Mouse (Mus musculus) midbrain, embryonic 16.5 days (tissue): ENCODE data around the gene Adk. TPM values are rescaled to one million over a fixed set of nuclear protein-coding genes. Genes with fewer than 3 reads are reported as not detected.

Experiments used
- ATAC-seq: fragments of 200-750 bp; cut with Nextera tagmentation; 2 replicates; pipeline ENCODE4 v1.8.0; 2017; ENCODE audit warnings: moderate TSS enrichment
- H3K27ac ChIP-seq: fragments of 300-500 bp; sonication (generic); 2 replicates; pipeline ENCODE4 v1.5.1; 2014; ENCODE audit warnings: mild to moderate bottlenecking, low read length, mixed read lengths
- H3K27me3 ChIP-seq: fragments of 300-500 bp; sonication (generic); 2 replicates; pipeline ENCODE4 v1.6.1; 2014; ENCODE audit warnings: low read depth, low read length, mixed read lengths; ENCODE audit not compliant: control insufficient read depth, insufficient read depth
- H3K36me3 ChIP-seq: fragments of 300-500 bp; sonication (generic); 2 replicates; pipeline ENCODE4 v1.6.1; 2014; ENCODE audit warnings: mild to moderate bottlenecking, low read length, moderate library complexity, mixed read lengths; ENCODE audit not compliant: control insufficient read depth, insufficient read depth
- H3K4me1 ChIP-seq: fragments of 300-500 bp; sonication (generic); 2 replicates; pipeline ENCODE4 v1.6.1; 2014; ENCODE audit warnings: mild to moderate bottlenecking, low read length, mixed read lengths; ENCODE audit not compliant: control insufficient read depth, insufficient read depth
- H3K4me2 ChIP-seq: fragments of 300-500 bp; sonication (generic); 2 replicates; pipeline ENCODE4 v1.6.1; 2014; ENCODE audit warnings: mild to moderate bottlenecking, low read length, mixed read lengths
- H3K4me3 ChIP-seq: fragments of 300-500 bp; sonication (generic); 2 replicates; pipeline ENCODE4 v1.5.1; 2014; ENCODE audit warnings: low read depth, mild to moderate bottlenecking, low read length, moderate library complexity, mixed read lengths
- H3K9ac ChIP-seq: fragments of 300-500 bp; sonication (generic); 2 replicates; pipeline ENCODE4 v1.6.1; 2014; ENCODE audit warnings: low read depth, low read length, mixed read lengths
- H3K9me3 ChIP-seq: fragments of 300-500 bp; sonication (generic); replicated peaks from 2 replicates; pipeline ENCODE4 v1.6.1; 2014; ENCODE audit warnings: mild to moderate bottlenecking, low read length, mixed read lengths; ENCODE audit not compliant: control insufficient read depth, poor library complexity, severe bottlenecking
- WGBS: fragments of 180-500 bp; shearing (Covaris S2); extraction: QIAGEN DNeasy Blood & Tissue Kit; methylation state at CpG from one replicate; pipeline ENCODE4 v1.1.7; 2014; 5-methylcytosine and 5-hydroxymethylcytosine counted together
- polyA plus RNA-seq: library from polyadenylated mRNA; unstranded; fragments of >200 nt; fragmentation: Nextera tagmentation; extraction: Ambion mirVana; gene quantifications from 2 replicates; pipeline ENCODE4 v1.2.1, GENCODE M21; 2015

Adk gene
- 40.4 and 41.1 TPM in 2 replicates for polyA plus RNA-seq

DNA sequence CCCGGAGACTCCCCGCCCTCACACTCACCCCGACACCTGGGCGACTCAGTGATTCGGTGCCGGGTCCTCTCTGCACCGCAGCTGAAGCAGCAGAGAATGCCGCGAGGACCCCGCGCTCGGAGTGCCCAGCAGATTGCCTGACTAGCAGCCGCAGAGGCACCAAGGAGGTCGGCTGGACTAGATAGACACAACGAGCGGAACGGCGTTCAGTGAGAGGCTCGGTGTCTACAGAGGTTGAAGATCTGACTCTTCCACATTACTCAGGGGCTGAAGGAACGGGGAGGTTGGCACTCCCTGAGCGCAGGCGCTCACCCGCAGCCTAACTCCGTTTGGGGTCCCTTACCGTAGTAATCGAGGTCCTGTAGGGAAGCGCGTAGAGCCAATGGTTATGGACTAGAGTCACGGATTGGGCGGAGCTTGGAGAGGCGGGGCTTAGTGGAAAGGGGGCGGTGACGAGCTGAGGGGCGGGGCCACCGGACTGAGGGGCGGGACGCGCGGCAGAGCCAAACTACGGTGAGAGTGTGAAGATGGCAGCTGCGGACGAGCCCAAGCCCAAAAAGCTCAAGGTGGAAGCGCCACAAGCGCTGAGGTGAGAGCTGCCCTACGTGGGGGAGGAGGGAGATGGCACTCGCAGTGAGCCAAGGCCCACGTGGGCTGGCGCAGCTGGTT is at the start of gene Adk, which contains the start of gene Ap3m1:
Adk (plus strand) TSS at position 463 of the 669 bp plus-strand sequence.
Ap3m1 (minus strand) TSS at position 397 of the 669 bp plus-strand sequence.
- H3K4me2 ChIP-seq, result peak within 1 kb of the TSS; percentile 77
- H3K36me3 ChIP-seq, result no peaks in the 10 kb centered on the region
- H3K4me3 ChIP-seq, result peak within 1 kb of the TSS; percentile 87
- under 1% methylated on average over 46 of the region's 48 CpGs for WGBS
- H3K4me1 ChIP-seq, result peaks cover 8% of the 10 kb centered on the region
- H3K9me3 ChIP-seq, result no peaks in the 10 kb centered on the region
- H3K27me3 ChIP-seq, result no peaks in the 10 kb centered on the region
- peak within 1 kb of the TSS; percentile 96 for H3K27ac ChIP-seq
- ATAC-seq, result peak; percentile 98
- H3K9ac ChIP-seq, result peak within 1 kb of the TSS; percentile 88

- Histone ChIP-seq H3K4me1 (no peaks in the 10 kb centered on the region), H3K27me3 (no peaks in the 10 kb centered on the region), H3K4me3 (no peak overlapping the region), H3K27ac (no peak overlapping the region), H3K9me3 (no peaks in the 10 kb centered on the region), H3K4me2 (no peak overlapping the region), H3K36me3 (no peaks in the 10 kb centered on the region), H3K9ac (no peak overlapping the region)
- no peak for ATAC-seq
- 95% methylated on average over 5 of the region's 5 CpGs for WGBS
These were observed 38.5 kb upstream of the Adk start for GRCm38 (mm10) chr14:21013800-21014334.

GRCm38 (mm10) chr14:21017871-21018270 is 34.5 kb upstream of the Adk start:
- H3K4me3 ChIP-seq, result no peak overlapping the region
- WGBS, result 93% methylated on average over 5 of the region's 5 CpGs
- no peaks in the 10 kb centered on the region for H3K9me3 ChIP-seq
- no peak for ATAC-seq
- no peaks in the 10 kb centered on the region for H3K4me1 ChIP-seq
- 0 out of 2 replicates have a peak, but pooled peaks cover 7% of the 10 kb centered on the region for H3K36me3 ChIP-seq
- no peak overlapping the region for H3K9ac ChIP-seq
- no peak overlapping the region for H3K4me2 ChIP-seq
- no peak overlapping the region for H3K27ac ChIP-seq
- H3K27me3 ChIP-seq, result no peaks in the 10 kb centered on the region

DNA sequence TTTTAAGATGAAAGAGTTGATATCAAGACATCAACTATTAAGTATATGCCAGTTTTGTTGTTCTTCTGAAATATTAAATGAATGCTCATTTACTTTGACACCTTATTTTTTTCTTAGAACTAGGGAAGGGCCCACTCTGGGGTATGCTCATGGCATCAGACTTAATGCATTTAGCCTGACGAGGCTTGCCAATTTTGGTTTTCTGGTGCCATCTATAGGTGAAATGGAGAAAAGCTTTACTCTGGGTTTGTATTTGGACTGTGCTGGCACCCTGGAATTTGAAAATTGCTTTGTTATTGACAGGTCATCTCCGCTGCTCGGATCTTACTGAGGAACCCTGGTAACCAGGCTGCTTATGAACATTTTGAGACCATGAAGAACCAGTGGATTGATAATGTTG is 33.4 kb upstream of the Adk start:
- Histone ChIP-seq H3K27me3 (no peaks in the 10 kb centered on the region), H3K4me2 (no peak overlapping the region), H3K27ac (no peak overlapping the region), H3K9me3 (no peaks in the 10 kb centered on the region), H3K9ac (0 out of 2 replicates have a peak overlapping the region, but pooled peaks have one; percentile 25), H3K4me3 (no peak overlapping the region), H3K36me3 (0 out of 2 replicates have a peak, but pooled peaks cover 7% of the 10 kb centered on the region), H3K4me1 (no peaks in the 10 kb centered on the region)
- ATAC-seq, result peak; percentile 92
- 28% methylated on average over 3 of the region's 3 CpGs for WGBS

GRCm38 (mm10) chr14:21020435-21020834 is 31.9 kb upstream of the Adk start:
- H3K9me3 ChIP-seq, result no peaks in the 10 kb centered on the region
- H3K4me1 ChIP-seq, result no peaks in the 10 kb centered on the region
- no peak overlapping the region for H3K27ac ChIP-seq
- 93% methylated on average over 8 of the region's 8 CpGs for WGBS
- H3K4me2 ChIP-seq, result no peak overlapping the region
- no peaks in the 10 kb centered on the region for H3K27me3 ChIP-seq
- no peak overlapping the region for H3K9ac ChIP-seq
- no peak overlapping the region for H3K4me3 ChIP-seq
- 0 out of 2 replicates have a peak, but pooled peaks cover 7% of the 10 kb centered on the region for H3K36me3 ChIP-seq
- ATAC-seq, result no peak

DNA sequence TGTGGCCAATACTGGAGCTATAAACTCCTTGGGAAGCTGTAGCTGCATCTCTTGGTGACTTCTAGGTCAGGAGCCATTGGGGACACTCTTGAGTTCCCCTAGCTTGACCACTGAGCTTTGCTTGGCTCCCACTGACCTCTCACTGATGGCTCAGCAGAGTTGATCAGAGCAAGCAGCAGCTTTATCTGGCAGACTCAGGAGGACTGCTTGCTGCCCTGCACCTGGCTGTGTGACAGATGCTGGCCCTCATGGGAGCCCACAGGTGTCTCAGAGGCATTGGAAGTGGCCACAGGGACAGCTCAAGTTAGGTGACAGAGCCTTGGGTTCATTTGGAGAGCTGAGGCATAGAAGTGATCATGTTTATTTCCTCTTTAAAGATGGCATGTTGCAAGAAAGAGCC is 24.8 kb upstream of the Adk start:
- Histone ChIP-seq H3K27me3 (no peaks in the 10 kb centered on the region), H3K36me3 (peaks cover 12% of the 10 kb centered on the region; the same call in 1 of the 2 replicates), H3K9ac (no peak overlapping the region), H3K27ac (no peak overlapping the region), H3K4me2 (no peak overlapping the region), H3K4me3 (no peak overlapping the region), H3K4me1 (no peaks in the 10 kb centered on the region), H3K9me3 (no peaks in the 10 kb centered on the region)
- no peak for ATAC-seq

- Histone ChIP-seq H3K4me3 (no peak overlapping the region), H3K9me3 (no peaks in the 10 kb centered on the region), H3K27me3 (no peaks in the 10 kb centered on the region), H3K9ac (no peak overlapping the region), H3K4me1 (no peaks in the 10 kb centered on the region), H3K36me3 (peaks cover 17% of the 10 kb centered on the region), H3K27ac (no peak overlapping the region), H3K4me2 (no peak overlapping the region)
- 93% methylated on average over 11 of the region's 11 CpGs for whole genome bisulfite sequencing
- no peak for ATAC-seq
These were observed 23.2 kb upstream of the Adk start for GRCm38 (mm10) chr14:21029025-21029659.

DNA sequence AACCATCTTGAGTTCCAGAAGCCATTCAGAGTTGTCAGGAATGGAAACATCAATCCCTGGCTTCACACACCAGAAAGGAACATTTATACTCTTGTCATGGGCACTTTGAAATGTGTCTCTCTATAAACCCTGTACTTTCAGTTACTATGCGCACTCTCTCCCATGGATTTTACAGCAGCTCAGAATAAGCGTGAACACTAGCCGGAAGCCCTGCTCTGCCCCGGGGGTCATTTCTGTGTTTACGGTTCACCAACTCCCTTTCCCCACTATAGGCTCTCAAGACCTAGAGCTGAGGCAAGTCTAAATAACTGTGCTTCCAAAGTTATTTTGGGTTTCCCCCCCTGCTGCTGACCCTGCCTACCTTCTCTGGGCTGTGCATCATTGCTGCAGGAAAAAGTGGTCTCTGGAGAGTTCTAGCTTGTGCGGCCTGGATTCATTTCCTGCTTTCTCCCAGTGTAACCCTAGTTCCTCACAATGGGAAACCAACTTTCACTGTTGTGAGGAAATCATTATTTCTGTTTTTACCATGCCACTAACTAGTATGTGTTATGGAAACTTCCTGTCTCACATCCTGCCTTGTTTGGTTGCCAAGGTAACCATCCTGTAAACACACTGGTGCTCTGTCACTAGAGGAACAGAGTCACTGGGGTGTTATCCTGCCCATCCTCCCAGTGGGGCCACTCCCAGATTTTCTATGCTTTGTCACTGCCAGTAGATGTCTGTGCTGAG is 20.4 kb upstream of the Adk start:
- Histone ChIP-seq H3K4me3 (no peak overlapping the region), H3K9me3 (no peaks in the 10 kb centered on the region), H3K9ac (no peak overlapping the region), H3K36me3 (peaks cover 30% of the 10 kb centered on the region), H3K27ac (no peak overlapping the region), H3K4me1 (no peaks in the 10 kb centered on the region), H3K4me2 (no peak overlapping the region), H3K27me3 (no peaks in the 10 kb centered on the region)
- 83% methylated on average over 6 of the region's 6 CpGs for WGBS
- no peak for ATAC-seq
